Mouse (Mus musculus) 3134 (cell line): Measurements from ENCODE around the gene Mcur1.

ENCODE experiments used
- DNase-seq: peaks from one replicate; pipeline ENCODE4 v3.0.0-alpha.2; 2011; ENCODE audit warnings: low spot score; ENCODE audit not compliant: insufficient read length; ENCODE audit errors: extremely low read depth

The Mcur1 gene

DNA sequence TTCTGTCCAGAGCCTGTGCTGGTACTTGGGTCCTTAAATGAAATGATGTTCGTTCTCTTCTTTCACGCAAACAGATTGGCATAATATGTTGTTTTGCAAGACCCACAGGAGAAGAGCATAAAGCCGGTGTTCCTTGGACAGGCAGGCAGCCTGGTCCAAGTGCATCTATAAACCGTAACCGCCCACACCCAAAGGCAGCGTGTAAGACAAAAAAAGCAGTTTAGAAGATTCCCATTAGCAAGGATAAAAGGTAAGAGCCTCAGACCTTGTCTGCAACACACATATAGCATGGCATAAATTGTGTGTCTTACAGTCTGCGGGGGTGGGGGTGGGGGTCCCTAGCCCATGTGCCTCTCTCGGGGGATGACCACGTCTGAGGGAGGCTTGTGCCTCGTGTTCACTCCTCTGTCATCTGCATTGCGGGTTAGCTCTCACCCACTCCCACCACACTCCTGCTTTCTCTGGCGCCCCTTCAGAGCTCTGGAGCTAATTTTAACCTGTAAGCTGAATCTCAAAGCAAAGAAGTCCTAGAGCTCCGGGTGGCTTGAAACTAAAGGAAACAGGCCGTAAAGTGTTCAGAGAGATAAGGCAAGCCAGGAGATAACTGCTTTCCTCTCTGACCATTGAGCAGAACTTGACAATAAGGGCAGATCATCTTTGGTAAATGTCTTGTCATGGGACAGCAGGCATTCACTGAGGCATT is 29.7 kb downstream of the Mcur1 start:
- DNase-seq = no peak

DNA sequence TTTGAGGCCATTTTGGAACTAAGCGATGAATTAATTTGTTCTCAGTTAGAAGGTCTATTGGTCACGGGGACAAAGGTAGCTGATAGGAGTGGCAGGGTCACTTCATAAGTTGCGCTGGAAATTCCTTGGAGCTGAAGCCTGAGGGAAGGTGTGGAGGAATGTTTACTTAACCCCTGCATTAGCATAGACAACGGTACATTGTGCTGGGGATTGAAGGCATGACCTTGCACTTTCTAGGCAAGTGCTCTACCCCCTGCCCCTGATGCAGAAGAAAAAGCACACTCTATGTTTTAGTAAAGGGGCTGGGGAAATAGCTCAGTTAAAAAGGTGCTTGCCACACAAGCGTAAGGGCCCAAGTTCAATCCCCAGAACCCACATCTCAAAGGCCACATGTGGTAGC is 33.7 kb downstream of the Mcur1 start:
- DNase-seq = no peak

DNA sequence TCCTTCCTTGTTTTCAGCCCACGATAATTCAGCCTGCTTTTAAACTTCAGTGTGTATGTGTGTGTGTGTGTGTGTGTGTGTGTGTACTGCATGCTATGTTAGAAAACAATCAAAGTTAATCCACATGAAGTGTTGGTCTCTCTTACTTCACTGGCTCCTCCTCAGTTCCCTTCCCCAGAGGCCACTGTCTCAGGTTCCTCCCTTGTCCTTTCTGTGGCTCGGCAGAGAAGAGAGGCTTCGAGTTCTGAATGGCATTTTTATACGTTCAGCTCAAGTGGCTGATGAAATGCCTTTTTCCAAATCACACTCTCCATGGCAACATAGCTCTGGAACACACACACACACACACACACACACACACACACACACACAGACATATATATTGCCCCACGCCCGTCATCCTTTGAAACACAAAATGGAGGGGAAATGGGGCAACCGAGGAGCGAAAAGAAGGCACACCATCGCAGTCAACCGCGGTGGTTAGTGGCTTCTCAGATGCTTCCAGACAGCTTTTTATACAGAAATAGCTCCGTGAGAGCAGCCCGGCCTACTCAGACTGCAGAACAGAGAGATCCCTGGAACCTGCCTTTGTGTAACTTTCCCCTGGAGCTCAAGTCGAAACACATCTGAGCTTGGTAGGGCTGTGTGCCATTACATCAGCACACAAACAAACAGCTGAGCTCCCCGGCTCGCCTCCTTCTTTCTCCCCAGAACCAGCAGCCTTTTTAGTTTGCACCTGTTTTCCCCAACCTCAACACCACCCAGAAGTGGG is 34.4 kb downstream of the Mcur1 start:
- no peak for DNase-seq

DNA sequence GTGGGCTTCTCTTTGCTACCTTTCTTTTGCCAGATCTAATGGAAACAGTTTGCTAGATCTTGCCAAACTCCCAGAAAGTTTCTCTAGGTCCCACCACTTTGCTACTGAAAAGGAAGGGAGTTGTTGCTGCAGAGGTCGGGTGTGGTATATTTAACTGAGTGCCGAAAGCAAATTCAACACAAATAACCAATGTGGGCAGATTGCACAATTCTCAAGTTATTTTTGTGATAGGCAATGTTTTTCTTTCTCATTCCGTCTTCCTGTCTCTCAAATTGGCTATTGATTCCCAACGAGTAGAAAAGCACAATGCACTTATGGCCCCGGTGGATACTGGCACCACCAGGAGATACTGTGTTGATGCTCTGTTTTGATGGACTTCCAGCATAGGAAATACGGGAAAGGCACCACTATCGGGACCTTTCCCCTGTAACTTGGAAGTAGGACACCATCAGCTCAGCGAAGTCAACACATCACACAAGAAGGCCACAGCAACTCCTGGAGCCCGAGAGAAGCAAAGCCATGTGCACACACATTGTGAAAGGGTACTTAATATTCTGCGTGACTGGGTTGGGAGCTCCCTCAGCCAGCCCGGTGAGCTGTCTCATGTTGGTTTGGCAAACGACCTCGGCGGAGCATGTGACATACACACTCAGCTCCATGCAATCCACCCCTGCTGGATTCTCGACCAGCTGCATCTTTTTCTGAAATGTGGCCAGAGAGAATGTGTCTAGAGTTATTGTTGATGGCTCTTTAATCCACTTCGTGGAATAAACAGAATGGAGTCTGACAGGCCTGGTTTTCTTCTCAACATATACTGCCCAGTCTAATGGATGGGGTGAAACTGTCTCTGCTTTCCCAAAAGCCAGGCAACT is 35.3 kb downstream of the Mcur1 start:
- peak; percentile 77 for DNase-seq

DNA sequence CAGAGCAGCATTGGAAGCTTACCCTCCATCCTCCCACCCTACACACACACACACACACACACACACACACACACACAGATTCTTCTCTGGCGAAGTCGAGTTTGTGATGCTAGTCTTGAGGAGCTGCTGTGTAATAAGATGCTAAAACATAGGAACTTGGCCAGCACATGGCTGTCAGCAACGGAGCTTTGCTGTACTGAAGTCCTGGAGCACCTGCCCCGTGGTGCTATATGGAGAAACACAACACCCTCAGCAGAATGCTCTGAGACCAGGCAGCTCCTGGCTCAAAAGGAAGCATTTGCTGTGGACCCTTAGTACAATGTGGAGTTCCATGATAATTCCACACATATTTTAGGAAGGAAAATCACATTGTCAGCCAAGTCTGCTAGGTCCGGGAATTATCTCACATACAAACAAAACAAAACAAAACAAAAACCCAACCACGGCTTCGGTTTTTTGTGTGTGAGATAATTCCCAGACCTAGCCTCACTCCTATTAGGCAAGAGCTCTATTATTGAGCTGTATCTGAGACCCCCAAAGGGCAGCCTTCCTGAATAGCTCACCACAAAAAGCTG is 36.0 kb downstream of the Mcur1 start:
- peak; percentile 22 for DNase-seq

DNA sequence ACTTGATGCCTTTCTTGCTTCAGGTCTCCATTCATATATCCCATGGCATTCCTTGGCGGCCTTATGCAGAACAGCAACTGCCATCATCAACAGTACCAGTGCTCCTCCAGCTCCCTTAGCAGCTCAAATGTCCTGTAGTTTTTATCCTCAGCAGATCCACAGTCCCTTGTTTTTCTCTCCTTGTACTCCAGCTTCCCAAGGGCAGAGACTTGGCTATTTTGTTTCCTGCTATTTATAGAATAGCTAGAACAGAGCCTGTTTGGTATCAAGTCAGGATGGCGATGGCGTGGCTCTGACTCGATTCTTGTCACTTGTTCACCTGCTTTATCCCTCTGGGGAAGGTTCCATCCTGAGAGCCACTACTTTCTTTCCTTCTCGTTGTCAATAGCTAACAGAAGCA is 38.1 kb downstream of the Mcur1 start:
- DNase-seq = no peak

DNA sequence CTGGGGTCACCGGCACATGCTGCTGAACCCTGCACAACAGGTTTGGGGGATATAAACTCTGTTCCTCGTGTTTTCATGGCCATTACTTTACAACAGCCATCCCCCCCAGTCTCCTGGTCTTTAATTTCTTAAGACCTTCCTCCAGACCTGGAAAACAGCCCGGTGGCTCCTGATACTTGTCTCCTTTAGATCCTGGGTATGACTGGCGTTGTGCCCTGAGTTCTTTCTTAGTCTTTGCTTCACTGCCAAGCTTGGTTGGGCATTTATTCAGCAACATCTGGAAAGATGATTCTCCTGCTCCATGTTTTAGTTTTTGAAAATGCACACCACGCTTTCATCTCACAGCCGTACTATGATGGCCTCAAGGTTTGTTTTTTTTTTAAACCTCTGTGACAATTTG is 40.7 kb downstream of the Mcur1 start:
- DNase-seq = no peak

DNA sequence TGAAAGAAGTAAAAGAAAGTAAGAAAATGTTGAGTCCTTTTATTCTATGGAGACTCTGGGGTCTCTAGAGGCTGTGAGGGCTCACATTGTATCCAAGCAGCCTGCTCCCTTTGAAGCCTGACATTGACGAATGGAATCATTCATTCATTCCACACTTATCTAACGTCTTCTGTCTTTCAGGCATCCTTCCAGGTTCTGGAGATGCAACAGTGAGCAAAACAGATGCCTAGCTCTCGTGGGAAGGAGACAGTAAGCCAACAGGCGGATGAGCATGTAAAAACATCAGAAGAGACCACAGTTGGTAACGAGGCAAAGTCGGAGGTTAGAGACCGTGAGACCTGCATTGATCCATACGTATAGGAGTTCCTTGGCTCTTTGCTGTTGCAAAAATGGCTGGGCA is 42.6 kb downstream of the Mcur1 start:
- DNase-seq = no peak

DNA sequence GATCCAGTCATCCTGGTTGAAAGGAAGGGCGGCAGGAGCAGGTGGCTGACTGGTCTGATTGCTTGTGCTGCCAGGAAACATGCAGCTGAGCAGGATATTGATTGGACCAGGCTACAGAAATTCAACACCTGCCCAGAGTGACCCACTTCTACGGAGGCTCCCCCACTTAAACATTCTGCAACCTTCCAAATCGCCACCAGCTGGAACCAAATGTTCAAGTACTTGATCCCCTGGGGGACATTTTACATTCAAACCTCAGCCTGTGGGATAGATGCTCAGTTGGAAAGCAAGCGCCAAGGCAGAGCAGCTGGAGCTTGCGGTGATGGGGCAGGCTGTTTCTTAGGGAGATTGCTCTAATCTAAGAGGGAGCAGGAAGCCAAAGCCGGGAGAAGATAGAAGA is 43.1 kb downstream of the Mcur1 start:
- no peak for DNase-seq

DNA sequence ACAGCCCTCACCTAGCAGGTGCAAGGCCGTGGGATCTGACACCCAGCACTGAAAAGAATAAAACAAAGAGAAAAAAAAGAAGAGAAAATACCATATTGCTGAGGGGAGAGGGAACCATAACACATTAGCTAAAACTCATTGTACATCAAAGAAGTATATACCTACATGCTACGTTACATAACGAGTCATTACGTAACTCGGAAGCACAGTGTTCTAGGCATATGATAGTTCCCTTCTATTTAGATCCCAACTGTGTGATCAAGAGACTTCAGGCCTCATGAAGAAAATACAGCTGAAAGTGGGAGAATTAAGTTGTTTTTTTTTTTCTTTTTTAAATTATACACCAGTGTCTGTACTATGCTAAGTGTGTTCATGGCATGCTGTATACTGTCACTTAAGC is 43.9 kb downstream of the Mcur1 start:
- no peak for DNase-seq

DNA sequence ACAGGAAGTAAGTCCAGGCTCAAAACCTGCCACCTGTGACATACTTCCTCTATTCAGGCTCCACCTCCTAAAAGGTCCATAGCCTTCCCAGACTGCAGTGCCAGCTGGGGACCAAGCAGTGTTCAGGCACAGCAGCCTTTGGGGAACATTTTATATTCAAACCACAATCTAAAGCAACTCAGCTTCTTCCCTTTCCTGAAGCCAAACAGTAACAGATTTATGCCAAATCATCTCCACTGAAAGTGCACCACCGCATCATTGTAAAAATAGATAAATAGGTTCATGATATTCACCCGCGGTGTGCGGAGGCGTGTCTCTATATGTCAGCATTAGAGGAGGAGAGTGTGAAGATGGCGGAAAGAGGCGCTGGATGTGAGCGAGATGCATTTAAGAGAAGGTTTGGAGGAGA is 45.0 kb downstream of the Mcur1 start:
- DNase-seq = no peak

DNA sequence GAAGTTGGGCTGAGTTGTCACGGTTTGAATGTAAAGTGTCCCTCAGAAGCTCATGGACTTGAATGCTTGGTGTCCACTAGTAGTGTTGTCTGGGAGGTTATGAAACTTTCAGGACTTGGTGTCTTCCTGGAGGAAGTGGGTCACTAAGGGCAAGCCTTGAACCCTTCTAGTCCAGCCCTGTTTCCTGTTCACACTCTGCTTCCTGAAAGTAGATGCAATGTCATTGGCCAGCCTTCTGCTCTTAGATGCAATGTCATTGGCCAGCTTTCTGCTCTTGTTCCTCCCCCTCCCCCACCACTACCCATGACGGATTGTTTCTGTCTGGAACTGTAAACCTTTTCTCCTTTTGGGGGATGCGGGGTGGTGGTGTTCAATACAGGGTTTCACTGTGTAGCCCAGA is 47.3 kb downstream of the Mcur1 start:
- DNase-seq = no peak

DNA sequence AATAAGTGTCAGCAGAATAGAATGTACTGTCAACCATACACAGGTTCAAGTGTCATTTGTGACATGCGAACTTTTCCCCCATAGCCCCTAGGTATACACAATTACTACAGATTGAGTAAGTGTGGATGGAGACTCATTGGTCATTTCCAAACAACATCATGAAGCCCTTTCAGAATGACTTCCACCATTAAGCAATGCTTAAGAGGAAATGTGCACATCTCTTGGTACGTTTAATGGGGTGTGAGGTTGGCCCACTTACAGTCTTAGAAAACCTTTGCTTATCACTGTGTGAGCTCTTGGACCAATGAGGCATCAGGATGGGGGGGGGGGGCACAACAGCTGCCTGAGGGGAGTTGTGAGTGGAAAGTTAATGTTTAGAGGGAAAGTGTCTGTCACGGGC is 54.2 kb downstream of the Mcur1 start:
- DNase-seq = no peak

DNA sequence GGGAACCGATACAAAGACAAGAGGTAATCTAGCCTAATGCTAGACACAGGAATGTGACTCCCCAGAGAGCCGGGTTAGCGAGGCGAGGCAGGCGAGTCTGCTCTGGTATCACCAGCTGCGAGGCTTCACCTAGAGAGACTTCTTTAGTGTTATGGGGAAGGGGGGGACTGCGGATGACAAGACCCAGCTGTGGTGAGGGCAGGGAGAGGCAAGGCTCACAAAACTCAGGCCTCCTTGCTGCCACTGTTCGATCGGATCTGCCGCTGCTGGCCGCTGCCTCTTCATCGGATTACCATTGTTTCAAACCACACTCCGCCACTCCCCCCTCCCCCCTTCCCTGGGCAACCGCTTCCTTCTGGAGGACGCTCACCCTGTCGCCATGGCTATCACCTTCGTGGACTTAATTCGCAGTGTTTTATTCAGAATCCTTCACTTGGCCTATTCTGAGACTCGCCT is 56.6 kb downstream of the Mcur1 start:
- DNase-seq = no peak

DNA sequence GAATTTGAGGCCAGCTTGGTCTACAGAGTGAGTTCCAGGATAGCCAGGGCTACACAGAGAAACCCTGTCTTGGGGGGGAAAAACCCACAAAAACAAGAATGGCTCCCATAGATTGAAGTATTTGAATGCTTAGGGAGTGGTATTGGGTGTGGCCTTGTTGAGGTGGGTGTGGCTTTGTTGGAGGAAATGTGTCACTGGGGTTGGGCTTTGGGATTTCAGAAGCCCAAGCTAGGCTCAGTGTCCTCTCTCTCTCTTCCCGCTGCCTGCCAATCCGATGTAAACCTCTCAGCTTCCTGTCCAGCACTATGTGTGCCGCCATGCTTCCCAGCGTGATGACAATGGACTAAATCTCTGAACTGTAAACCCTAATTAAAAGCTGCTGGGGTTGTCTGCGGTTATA is 58.4 kb downstream of the Mcur1 start:
- DNase-seq = no peak

DNA sequence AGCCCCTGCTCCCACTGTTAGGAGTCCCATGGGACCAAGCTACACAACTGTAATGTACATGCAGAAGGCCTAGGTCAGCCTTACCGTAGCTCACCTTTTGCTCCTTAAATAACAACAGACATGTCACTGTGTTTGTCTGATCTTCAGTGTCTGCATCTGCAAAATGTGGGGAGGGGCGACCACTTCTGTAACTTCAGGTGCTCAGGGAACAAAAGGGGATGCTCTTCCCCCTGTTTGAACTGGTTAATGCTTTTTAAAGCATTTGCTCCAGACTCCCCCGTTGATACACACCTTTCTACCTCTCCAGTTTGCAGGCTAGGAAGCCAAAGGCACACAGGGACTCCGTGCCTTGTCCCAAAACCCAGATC is 59.5 kb downstream of the Mcur1 start:
- DNase-seq = no peak

DNA sequence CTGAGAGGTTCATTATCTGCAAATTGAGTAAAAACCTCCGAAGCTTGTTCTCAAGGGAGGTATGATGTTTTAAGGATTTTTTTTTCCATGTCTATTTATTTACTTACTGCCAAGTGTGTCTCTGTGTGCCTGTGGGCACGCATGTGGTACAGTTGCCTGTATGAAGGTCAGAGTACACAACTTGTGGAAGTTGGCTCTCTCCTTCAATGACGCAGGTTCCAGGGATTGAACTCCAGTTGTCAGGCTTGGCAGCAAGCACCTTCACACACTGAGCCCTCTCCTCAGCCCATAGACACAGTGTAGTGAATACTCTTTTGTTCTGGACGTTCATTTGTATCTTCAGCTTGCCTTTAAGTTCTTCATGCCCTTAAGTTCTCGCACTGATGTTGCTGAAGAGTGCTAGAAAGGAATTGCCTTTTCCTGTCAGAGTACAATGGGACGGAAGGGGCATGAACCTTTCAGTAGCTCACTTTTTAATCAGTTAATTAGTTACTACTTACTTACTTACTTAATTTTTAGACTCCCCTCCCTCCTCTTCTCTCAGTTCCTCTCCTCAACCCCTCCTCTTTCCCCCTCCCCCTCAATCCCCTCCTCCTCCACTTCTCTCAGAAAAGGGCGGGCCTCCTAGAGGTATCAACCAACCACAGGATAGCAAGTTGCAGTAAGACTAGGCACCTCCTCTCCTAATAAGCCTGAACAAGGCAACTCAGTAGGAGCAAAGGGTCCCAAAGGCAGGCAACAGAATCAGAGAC is 60.1 kb downstream of the Mcur1 start:
- no peak for DNase-seq

DNA sequence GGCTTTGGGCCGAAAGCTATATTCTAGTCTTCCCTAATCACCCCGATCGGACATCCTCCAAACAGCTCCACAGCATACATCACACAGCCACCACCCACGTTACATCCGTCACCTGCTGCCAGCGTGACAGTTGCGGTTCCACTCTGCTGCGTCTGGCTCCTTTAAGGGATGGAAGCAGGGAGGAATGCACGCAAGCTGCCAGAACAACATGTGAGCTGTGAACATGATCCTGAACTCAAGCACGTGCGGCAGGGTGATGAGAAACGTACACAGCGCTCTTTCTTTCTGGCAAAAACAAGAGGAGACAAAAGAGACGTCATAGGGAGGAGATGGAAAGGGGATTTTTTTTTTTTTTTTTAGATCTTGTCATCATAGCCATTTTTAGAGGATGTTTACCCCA is 61.1 kb downstream of the Mcur1 start:
- DNase-seq = no peak

DNA sequence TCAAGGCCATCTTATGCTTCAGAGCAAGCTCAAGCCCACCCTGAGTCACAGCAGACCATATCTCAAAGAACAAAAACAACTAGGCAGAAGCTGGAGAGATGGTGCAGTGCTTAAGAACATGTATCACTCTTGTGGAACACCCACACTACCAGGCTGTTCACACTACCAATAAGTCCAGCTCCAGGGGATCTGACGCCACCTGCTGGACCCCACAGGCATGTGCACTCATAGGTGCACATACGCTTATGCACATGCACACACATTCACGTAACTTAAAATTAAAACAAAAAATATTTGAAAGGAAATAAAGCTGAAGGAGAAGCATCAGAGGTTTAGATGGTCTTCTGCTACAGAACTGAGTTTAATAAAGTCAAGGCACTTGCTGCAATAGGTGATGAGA is 62.2 kb downstream of the Mcur1 start:
- no peak for DNase-seq

DNA sequence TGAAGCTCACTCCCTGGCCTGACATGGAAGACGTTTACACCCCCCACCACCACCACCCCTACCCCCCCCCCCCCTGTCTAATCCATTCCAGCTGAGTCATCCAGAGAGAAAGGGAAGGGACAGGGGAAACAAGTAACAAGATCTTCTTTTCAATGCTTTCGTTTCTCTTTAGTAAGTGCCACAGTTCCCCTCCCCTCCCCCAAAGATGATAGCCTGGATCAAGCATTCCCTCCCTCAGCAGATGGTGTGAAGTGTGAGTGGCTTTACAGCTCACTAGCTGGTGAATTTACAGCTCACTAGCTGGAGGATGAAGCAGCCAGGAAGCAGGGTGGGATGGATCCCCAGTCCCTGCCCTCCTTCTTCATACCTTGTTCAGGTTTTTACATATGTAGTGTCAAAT is 63.3 kb downstream of the Mcur1 start:
- DNase-seq = no peak
